Mouse (Mus musculus): Measurements from ENCODE around the gene Zfp950. TPM values are rescaled to one million over a fixed set of nuclear protein-coding genes. Genes with fewer than 3 reads are reported as not detected.
A peak's percentile ranks its signal among the peaks of the same experiment; 100 is the strongest.

Gene Zfp950
- total RNA-seq, 2 experiments from 2014 or later: 36.5 to 42.5 TPM

DNA sequence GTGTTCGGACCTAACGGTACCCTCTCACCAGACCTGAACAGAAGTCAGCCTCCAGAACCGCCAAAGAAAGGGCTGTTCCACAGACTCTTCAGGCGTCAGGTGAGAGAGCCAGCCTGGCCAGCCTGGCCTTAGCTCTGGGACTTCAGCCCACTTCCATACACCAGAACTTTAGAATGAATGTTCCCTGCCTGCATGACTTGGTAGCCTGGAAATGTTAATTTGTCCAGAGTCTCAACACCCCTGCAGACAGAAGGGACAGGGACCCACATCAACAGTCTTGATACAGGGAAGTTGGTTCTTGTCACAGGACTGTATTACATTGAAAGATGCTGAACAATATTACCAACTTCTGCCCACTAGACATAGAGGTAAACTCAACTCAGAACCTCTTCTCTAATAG, 50.1 kb downstream of the Zfp950 start:
- intact Hi-C loops (cut with DNase I): no loop called here

DNA sequence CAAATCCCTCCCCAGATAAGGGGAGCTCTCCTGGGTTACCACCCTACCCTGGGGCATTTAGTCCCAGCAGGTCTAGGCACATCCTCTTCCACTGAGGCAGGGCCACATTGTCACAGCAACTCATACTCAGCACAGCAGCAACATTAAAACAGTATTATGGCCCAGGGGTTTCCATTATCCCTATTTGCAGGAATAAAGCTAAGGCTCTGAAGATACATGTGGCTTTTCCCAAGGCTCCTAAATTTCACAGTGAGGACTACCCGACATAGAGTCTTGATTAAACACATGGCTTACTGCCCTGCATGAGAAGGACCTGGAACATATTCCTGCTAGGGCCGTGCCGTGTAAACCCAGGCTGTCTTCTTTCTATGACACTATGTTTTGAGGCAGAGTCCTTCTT, 51.6 kb downstream of the Zfp950 start:
- intact Hi-C loops (cut with DNase I): no loop called here
- H3K4me3 ChIP-seq: no peak overlapping the region
- no peak for TF ChIP-seq CTCF (IDR thresholded peaks at IDR 0.05)
- H3K27ac ChIP-seq: no peak overlapping the region
- no peak for DNase-seq (ENCODE audit: extremely low spot score in 1 of 2, low spot score in 2 of 2)

More for the DNA sequence above, 50.1 kb downstream of the Zfp950 start:
- H3K27ac ChIP-seq: no peak overlapping the region
- no peak for DNase-seq (ENCODE audit: extremely low spot score in 1 of 2, low spot score in 2 of 2)
- H3K4me3 ChIP-seq: no peak overlapping the region
- no peak for TF ChIP-seq CTCF (IDR thresholded peaks at IDR 0.05)

DNA sequence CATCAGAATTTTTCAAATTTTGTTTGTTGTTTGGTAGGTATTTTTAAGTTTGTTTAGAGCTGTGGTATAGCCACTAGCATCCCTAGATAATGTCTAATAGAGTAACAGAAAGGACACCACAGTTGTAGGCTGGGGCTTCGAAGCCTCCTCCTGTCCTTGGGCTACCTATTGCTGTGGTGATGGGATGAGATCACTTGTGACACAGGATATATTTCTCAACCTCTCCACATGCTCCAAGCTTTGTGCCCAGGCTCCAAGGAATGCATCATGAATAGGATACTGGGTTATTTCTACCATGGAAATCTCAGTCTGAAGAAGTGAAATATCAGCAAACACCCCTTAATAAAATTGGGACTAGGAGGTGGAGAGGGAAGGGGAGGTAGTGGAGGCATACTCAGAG, 52.9 kb downstream of the Zfp950 start:
- Histone ChIP-seq H3K4me3 (no peak overlapping the region), H3K27ac (no peak overlapping the region)
- intact Hi-C loops (cut with DNase I): no loop called here
- no peak for DNase-seq (ENCODE audit: extremely low spot score in 1 of 2, low spot score in 2 of 2)
- TF ChIP-seq CTCF (IDR thresholded peaks at IDR 0.05): no peak

DNA sequence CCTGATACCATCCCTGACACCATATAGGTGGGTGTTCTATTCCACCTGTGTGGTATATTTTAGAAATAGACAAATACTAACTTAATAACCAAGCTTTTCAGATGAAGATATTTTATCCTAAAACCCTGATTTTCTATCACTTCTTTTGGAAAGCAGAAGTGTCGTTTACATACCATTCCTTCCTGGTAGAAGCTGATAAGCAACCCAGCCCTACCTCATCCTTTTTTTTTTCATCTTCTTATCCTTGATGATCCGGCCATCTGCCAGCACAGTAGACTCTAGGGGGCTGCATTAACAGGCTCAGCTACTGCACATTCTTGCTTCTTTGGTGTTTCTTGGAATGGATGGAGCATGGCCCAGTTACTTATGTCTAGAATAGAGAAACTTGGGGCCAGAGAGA, 55.4 kb downstream of the Zfp950 start:
- no peak overlapping the region for H3K4me3 ChIP-seq
- DNase-seq (ENCODE audit: extremely low spot score in 1 of 2, low spot score in 2 of 2): no peak
- no peak for TF ChIP-seq CTCF (IDR thresholded peaks at IDR 0.05)
- intact Hi-C loops (cut with DNase I): no loop called here
- no peak overlapping the region for H3K27ac ChIP-seq

DNA sequence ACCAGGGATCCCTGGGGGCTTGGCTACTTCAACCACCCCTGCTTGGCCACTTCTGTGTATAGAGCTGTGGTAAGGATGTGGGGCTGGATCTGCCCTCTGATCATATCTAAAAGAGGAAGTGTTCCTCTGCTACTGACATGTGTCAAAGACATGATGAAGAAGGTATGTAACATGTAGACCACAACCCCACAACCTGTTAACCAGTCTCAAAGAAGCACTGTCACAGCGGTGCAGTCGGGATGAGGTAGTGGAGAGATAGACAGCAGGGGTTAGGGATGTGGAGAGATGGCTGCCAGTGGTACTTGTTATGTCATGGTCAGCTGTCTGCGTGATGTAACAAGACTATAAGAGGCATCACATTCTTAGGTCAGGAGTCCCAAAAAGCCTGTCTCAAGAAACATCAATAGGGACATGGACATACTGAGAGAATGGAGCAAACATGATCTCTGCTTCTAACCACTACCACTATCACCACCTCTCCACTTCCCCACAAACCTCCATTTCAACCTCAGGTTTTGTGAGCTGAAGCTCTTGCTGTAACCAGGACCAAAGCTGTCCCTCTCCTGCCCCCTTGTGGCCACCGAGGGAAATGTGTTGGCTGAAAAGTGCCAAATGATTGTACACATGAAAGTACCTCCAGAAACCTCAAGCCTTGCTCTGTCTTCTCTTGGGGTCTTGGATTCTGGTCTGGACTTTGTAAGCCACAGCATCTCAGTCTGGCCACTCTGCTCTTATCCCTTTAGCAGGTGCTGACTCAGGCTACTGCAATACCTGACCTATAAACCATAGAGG, 56.3 kb downstream of the Zfp950 start:
- peak; percentile 86 to 92 for DNase-seq (ENCODE audit: extremely low spot score in 1 of 2, low spot score in 2 of 2)
- Histone ChIP-seq H3K27ac (no peak overlapping the region), H3K4me3 (no peak overlapping the region)
- intact Hi-C loops (cut with DNase I): loop anchor here (1.0 kb wide), 2 partner anchors 195 to 201 kb away; partner anchors contain the start of gene Grk5
- TF ChIP-seq CTCF (IDR thresholded peaks at IDR 0.05): peak; percentile 93

DNA sequence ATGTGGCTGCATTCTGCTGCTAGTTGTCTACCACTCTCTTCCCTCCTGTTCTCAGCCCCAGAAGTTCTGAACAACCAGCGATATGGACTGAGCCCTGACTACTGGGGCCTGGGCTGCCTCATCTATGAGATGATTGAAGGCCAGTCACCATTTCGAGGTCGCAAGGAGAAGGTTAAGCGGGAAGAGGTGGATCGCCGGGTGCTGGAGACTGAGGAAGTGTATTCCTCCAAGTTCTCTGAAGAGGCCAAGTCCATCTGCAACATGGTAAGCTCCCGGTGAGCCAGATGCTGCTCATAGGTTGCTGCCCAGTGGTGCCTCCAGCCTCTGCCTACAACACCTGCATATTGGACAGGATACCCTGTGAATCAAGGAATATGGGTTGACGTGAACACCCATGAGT, 57.6 kb downstream of the Zfp950 start:
- Histone ChIP-seq H3K4me3 (no peak overlapping the region), H3K27ac (no peak overlapping the region)
- intact Hi-C loops (cut with DNase I): no loop called here
- no peak for TF ChIP-seq CTCF (IDR thresholded peaks at IDR 0.05)
- no peak for DNase-seq (ENCODE audit: extremely low spot score in 1 of 2, low spot score in 2 of 2)

DNA sequence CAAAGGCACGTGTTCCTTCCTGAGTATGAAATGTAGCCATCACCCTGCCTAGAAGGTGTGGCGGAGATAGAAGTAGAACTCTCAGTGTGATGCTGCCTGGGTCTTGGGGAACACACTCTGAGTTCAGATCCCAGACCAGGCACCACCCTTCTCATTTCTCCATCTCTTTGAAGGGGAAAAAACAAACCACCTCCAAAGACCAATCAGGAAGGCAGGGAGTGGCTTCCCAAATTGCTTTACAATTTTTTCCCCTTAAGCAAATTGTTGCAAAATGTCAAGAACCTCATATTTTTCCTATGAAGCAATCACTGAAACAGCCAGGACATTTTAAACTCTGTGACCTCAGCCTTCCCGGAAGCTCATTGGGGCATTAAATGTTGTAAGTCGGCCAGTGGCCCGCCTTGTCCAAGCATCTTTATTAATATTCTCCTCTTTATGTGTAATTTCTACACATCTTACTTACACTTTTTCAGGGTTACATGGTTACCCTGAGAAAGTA, 60.3 kb downstream of the Zfp950 start:
- intact Hi-C loops (cut with DNase I): no loop called here
- H3K27ac ChIP-seq: no peak overlapping the region

DNA sequence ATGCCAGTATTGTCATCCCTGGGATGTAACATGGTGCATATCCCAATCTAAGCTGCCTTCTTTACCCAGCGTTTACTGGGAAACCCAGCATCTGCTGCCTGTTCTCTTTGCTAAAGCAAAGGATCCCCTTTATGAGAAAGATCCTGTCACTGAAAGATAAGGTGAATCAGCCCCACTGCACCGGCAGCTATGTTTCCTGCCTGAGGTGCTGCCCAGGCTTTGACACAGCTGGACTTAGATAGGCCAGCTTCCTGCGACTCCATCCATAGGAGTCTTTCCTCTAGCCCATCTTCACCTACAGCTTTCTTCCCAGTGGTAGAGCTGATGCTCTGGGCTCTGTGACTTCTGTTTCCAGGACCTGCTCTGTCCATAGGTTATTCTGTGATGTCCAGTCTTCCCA, 62.0 kb downstream of the Zfp950 start:
- DNase-seq (ENCODE audit: extremely low spot score in 1 of 2, low spot score in 2 of 2): no peak
- TF ChIP-seq CTCF (IDR thresholded peaks at IDR 0.05): no peak
- intact Hi-C loops (cut with DNase I): no loop called here
- no peak overlapping the region for H3K27ac ChIP-seq
- H3K4me3 ChIP-seq: no peak overlapping the region

More for the DNA sequence above, 60.3 kb downstream of the Zfp950 start:
- no peak for TF ChIP-seq CTCF (IDR thresholded peaks at IDR 0.05)
- DNase-seq (ENCODE audit: extremely low spot score in 1 of 2, low spot score in 2 of 2): no peak
- H3K4me3 ChIP-seq: no peak overlapping the region

DNA sequence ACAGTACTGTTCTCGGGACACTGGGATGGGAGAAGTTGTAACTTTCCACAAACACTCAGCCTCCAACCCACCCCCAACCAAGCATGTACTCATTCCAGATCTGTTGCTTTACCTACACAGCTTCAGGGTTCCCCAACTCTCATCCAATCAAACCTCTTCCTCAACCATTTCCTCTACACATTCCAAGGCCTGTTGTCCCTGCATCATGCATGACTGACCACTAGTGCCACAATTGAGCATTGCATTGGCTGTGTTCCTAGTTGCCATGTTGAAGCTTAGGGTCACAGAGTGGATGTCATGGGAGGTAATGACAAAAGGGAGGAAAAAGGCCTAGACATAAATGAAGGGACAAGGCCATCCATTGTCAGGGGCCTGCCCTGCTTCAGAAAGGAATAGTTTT, 75.6 kb downstream of the Zfp950 start:
- no peak for DNase-seq (ENCODE audit: extremely low spot score in 1 of 2, low spot score in 2 of 2)
- Histone ChIP-seq H3K27ac (no peak overlapping the region), H3K4me3 (no peak overlapping the region)
- intact Hi-C loops (cut with DNase I): no loop called here
- TF ChIP-seq CTCF (IDR thresholded peaks at IDR 0.05): no peak; the same call in 1 of the 2 replicates

DNA sequence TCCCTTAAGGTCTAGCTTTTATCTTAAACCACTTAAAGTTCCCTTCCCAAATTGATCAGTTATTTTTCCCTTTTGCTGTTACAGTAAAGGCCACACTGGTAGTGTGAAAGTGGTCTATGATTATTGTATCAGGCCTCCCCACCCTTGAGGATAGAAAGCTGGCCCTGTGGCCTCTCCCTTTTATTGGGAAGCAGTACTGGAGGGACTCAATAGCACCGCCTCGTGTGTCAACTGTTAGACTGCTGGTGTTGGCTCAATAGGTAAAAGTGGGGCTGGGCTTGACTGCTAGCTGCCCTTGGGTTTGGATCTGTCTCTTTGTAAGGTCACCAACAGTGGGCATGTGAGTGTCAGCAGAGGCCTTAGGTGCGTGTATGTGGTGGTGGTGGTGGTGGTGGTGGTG, 76.3 kb downstream of the Zfp950 start:
- H3K4me3 ChIP-seq: no peak overlapping the region

DNA sequence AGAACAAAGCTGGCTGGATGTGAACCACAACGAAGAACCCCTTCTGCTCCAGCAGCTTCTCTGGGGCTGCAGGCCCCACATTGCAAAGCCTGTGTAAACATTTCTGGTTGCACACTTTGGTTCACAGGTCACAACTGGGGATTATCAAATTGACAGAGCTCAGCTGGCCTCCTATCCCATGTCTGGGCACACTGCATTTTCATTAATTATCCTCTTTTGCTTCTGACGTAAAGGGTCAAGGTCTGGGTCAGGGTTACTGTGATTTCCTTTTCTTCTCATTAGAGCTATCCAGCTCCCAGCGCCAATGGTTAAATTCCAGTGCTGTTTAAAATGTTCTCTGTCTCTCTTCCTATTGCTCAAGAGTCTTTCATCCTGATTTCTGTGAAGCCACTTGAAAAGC, 83.1 kb downstream of the Zfp950 start:
- Histone ChIP-seq H3K4me3 (no peak overlapping the region), H3K27ac (no peak overlapping the region)
- no peak for TF ChIP-seq CTCF (IDR thresholded peaks at IDR 0.05)
- intact Hi-C loops (cut with DNase I): no loop called here
- no peak for DNase-seq (ENCODE audit: extremely low spot score in 1 of 2, low spot score in 2 of 2)

More for the DNA sequence above, 76.3 kb downstream of the Zfp950 start:
- intact Hi-C loops (cut with DNase I): no loop called here
- DNase-seq (ENCODE audit: extremely low spot score in 1 of 2, low spot score in 2 of 2): no peak
- no peak overlapping the region for H3K27ac ChIP-seq
- TF ChIP-seq CTCF (IDR thresholded peaks at IDR 0.05): peak; percentile 17

DNA sequence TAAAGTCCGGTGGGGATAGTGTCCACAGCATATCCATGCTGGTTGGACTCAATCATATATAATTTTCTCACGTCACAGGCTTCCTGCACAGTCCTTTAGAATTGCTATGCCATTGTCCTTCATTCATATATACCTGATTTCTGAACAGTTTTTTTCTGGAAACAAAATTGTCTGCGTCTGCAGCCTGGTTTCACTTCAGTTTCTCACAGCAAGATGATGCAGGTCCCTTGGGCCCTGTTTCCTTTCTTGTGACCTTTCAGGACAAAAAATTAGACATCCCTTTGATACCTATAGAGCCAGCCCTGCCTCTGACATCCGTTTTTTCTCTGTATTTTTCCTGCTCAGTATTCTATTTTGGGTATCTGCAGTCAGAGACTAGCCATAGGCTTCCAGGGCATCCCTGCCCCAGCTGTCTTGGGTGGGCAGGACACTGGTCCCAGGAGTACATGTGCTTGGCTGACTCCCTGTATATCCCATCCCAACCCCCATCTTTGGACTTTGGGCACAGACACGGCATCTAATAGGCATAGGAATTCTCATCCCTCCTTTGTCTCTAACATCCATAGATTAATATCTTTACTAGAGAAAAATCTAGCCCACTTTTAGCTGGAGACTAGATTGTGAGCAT, 83.7 kb downstream of the Zfp950 start:
- H3K4me3 ChIP-seq: no peak overlapping the region
- H3K27ac ChIP-seq: no peak overlapping the region
- intact Hi-C loops (cut with DNase I): no loop called here
- DNase-seq (ENCODE audit: extremely low spot score in 1 of 2, low spot score in 2 of 2): no peak
- no peak for TF ChIP-seq CTCF (IDR thresholded peaks at IDR 0.05)

All from left cerebral cortex, adult 2 months (tissue).